Mouse (Mus musculus) limb, embryonic 11.5 days (tissue): ENCODE measurements around the gene Gm12185. TPM values are rescaled to one million over a fixed set of nuclear protein-coding genes. Genes with fewer than 3 reads are reported as not detected.
"Not testable (repeated sequence)": the region's sequence is repeated elsewhere in the genome, so short reads cannot be mapped to it uniquely, and the experiment has no call there.

Experiments used
- ATAC-seq: fragments of 200-750 bp; cut with Nextera tagmentation; 2 replicates; pipeline ENCODE4 v1.8.0; 2017; ENCODE audit warnings: low read depth; ENCODE audit not compliant: insufficient number of reproducible peaks, low FRiP score, low TSS enrichment
- DNase-seq: peaks from one replicate; pipeline ENCODE4 v3.0.0-alpha.2; 2015; ENCODE audit warnings: low spot score
- H3K27ac ChIP-seq: fragments of 300-500 bp; sonication (generic); replicated peaks from 2 replicates; pipeline ENCODE4 v1.5.1; 2014; ENCODE audit warnings: low read depth, mild to moderate bottlenecking, low read length
- H3K27me3 ChIP-seq: fragments of 300-500 bp; sonication (generic); 2 replicates; pipeline ENCODE4 v1.6.1; 2014; ENCODE audit warnings: mild to moderate bottlenecking, low read length, mixed read lengths; ENCODE audit not compliant: control insufficient read depth, insufficient read depth
- H3K36me3 ChIP-seq: fragments of 300-500 bp; sonication (generic); 2 replicates; pipeline ENCODE4 v1.6.1; 2014; ENCODE audit warnings: mild to moderate bottlenecking, low read length, moderate library complexity, mixed read lengths; ENCODE audit not compliant: control insufficient read depth, insufficient read depth
- H3K4me1 ChIP-seq: fragments of 300-500 bp; sonication (generic); 2 replicates; pipeline ENCODE4 v1.6.1; 2014; ENCODE audit warnings: low read length, mixed read lengths; ENCODE audit not compliant: control insufficient read depth, insufficient read depth
- H3K4me2 ChIP-seq: fragments of 300-500 bp; sonication (generic); 2 replicates; pipeline ENCODE4 v1.6.1; 2014; ENCODE audit warnings: low read depth, mild to moderate bottlenecking, moderate library complexity; ENCODE audit not compliant: severe bottlenecking
- H3K4me3 ChIP-seq: fragments of 300-500 bp; sonication (generic); 2 replicates; pipeline ENCODE4 v1.5.1; 2014; ENCODE audit warnings: low read depth, low read length
- H3K9ac ChIP-seq: fragments of 300-500 bp; sonication (generic); 2 replicates; pipeline ENCODE4 v1.6.1; 2014; ENCODE audit warnings: mild to moderate bottlenecking, low read length
- H3K9me3 ChIP-seq: fragments of 300-500 bp; sonication (generic); 2 replicates; pipeline ENCODE4 v1.6.1; 2016; ENCODE audit warnings: low read length; ENCODE audit not compliant: control insufficient read depth
- WGBS: fragments of 180-500 bp; shearing (Covaris S2); extraction: QIAGEN DNeasy Blood & Tissue Kit; methylation state at CpG from one replicate; pipeline ENCODE4 v1.1.7; 2014; 5-methylcytosine and 5-hydroxymethylcytosine counted together
- polyA plus RNA-seq: library from polyadenylated mRNA; unstranded; fragments of >200 nt; fragmentation: Nextera tagmentation; extraction: Ambion mirVana; gene quantifications from 2 replicates; pipeline ENCODE4 v1.2.1, GENCODE M21; 2014

Gm12185 gene
- polyA plus RNA-seq, 1 experiment from 2014 or later, result not detected

GRCm38 (mm10) chr11:48901567-48901930 is 90.5 kb downstream of the Gm12185 start:
- not testable (repeated sequence) for H3K27me3 ChIP-seq, H3K4me3 ChIP-seq, H3K36me3 ChIP-seq, H3K9me3 ChIP-seq, H3K4me1 ChIP-seq, DNase-seq, H3K9ac ChIP-seq, H3K27ac ChIP-seq, H3K4me2 ChIP-seq, ATAC-seq
- 100% methylated on average over 1 of the region's 1 CpGs for WGBS

- not testable (repeated sequence) for H3K4me3 ChIP-seq, H3K9me3 ChIP-seq, H3K36me3 ChIP-seq, H3K4me2 ChIP-seq, H3K27me3 ChIP-seq, H3K27ac ChIP-seq, DNase-seq, H3K4me1 ChIP-seq, ATAC-seq, H3K9ac ChIP-seq
- 82% methylated on average over 6 of the region's 6 CpGs for WGBS
Observed at GRCm38 (mm10) chr11:48900654-48901566, 91.1 kb downstream of the Gm12185 start.

- Histone ChIP-seq H3K9ac (no peak overlapping the region), H3K4me2 (no peak overlapping the region), H3K27me3 (no peaks in the 10 kb centered on the region), H3K27ac (no peak overlapping the region), H3K4me1 (no peaks in the 10 kb centered on the region), H3K9me3 (no peaks in the 10 kb centered on the region), H3K4me3 (no peak overlapping the region), H3K36me3 (no peaks in the 10 kb centered on the region)
- no peak for DNase-seq
- ATAC-seq, result no peak
- WGBS, result 74% methylated on average over 2 of the region's 2 CpGs
Observed at GRCm38 (mm10) chr11:48898812-48899431, 93.1 kb downstream of the Gm12185 start.

- WGBS, result 97% methylated on average over 1 of the region's 1 CpGs
- H3K4me2 ChIP-seq, result no peak overlapping the region
- peaks cover 4% of the 10 kb centered on the region; the same call in 1 of the 2 replicates for H3K4me1 ChIP-seq
- no peak overlapping the region for H3K27ac ChIP-seq
- DNase-seq (no peak), ATAC-seq (no peak)
- H3K9me3 ChIP-seq, result no peaks in the 10 kb centered on the region
- H3K4me3 ChIP-seq, result no peak overlapping the region
- H3K9ac ChIP-seq, result no peak overlapping the region
- H3K36me3 ChIP-seq, result no peaks in the 10 kb centered on the region
- no peaks in the 10 kb centered on the region for H3K27me3 ChIP-seq
Observed at GRCm38 (mm10) chr11:48876680-48877079, 115.3 kb downstream of the Gm12185 start.

- H3K36me3 ChIP-seq, H3K27me3 ChIP-seq, H3K4me1 ChIP-seq, H3K9ac ChIP-seq, H3K4me2 ChIP-seq, ATAC-seq, DNase-seq, H3K9me3 ChIP-seq, H3K27ac ChIP-seq, H3K4me3 ChIP-seq: not testable (repeated sequence)
- WGBS, result 74% methylated on average over 1 of the region's 1 CpGs
Observed at GRCm38 (mm10) chr11:48875343-48875837, 116.6 kb downstream of the Gm12185 start.

GRCm38 (mm10) chr11:48874465-48874864 is 117.6 kb downstream of the Gm12185 start:
- Histone ChIP-seq H3K9me3 (no peaks in the 10 kb centered on the region), H3K9ac (no peak overlapping the region), H3K36me3 (no peaks in the 10 kb centered on the region), H3K27ac (no peak overlapping the region), H3K4me3 (no peak overlapping the region), H3K27me3 (no peaks in the 10 kb centered on the region), H3K4me1 (peaks cover 4% of the 10 kb centered on the region; the same call in 1 of the 2 replicates), H3K4me2 (no peak overlapping the region)
- ATAC-seq, result no peak
- WGBS, result 4% methylated on average over 4 of the region's 4 CpGs
- peak; percentile 71 for DNase-seq

- 69% methylated on average over 10 of the region's 10 CpGs for WGBS
- Histone ChIP-seq H3K9ac (no peak overlapping the region), H3K27me3 (no peaks in the 10 kb centered on the region), H3K9me3 (no peaks in the 10 kb centered on the region), H3K4me1 (peaks cover 4% of the 10 kb centered on the region; the same call in 1 of the 2 replicates), H3K4me3 (no peak overlapping the region), H3K4me2 (no peak overlapping the region), H3K36me3 (no peaks in the 10 kb centered on the region), H3K27ac (no peak overlapping the region)
- ATAC-seq (no peak), DNase-seq (no peak)
Observed at GRCm38 (mm10) chr11:48873591-48874290, 118.3 kb downstream of the Gm12185 start.

GRCm38 (mm10) chr11:48872695-48873300 is 119.2 kb downstream of the Gm12185 start:
- no peak for DNase-seq
- Histone ChIP-seq H3K9ac (no peak overlapping the region), H3K4me3 (no peak overlapping the region), H3K36me3 (no peaks in the 10 kb centered on the region), H3K27me3 (no peaks in the 10 kb centered on the region), H3K4me2 (no peak overlapping the region), H3K4me1 (peaks cover 4% of the 10 kb centered on the region; the same call in 1 of the 2 replicates), H3K27ac (no peak overlapping the region), H3K9me3 (no peaks in the 10 kb centered on the region)
- WGBS, result 86% methylated on average over 7 of the region's 7 CpGs
- ATAC-seq, result no peak
